Mouse (Mus musculus) neural tube, embryonic 13.5 days (tissue): ENCODE measurements around the gene Ttc41. TPM values are rescaled to one million over a fixed set of nuclear protein-coding genes. Genes with fewer than 3 reads are reported as not detected.

ENCODE experiments used
- ATAC-seq: fragments of 200-750 bp; cut with Nextera tagmentation; 2 replicates; pipeline ENCODE4 v1.8.0; 2017; ENCODE audit warnings: low read depth, mild to moderate bottlenecking, moderate TSS enrichment, moderate library complexity
- H3K27ac ChIP-seq: fragments of 300-500 bp; sonication (generic); replicated peaks from 2 replicates; pipeline ENCODE4 v1.5.1; 2015; ENCODE audit warnings: moderate library complexity, mild to moderate bottlenecking, inconsistent platforms
- H3K27me3 ChIP-seq: fragments of 300-500 bp; sonication (generic); 2 replicates; pipeline ENCODE4 v1.6.1; 2015; ENCODE audit warnings: mild to moderate bottlenecking, inconsistent platforms
- H3K36me3 ChIP-seq: fragments of 300-500 bp; sonication (generic); 2 replicates; pipeline ENCODE4 v1.6.1; 2015; ENCODE audit warnings: mild to moderate bottlenecking, inconsistent platforms
- H3K4me1 ChIP-seq: fragments of 300-500 bp; sonication (generic); replicated peaks from 2 replicates; pipeline ENCODE4 v1.6.1; 2015; ENCODE audit warnings: inconsistent platforms
- H3K4me2 ChIP-seq: fragments of 300-500 bp; sonication (generic); 2 replicates; pipeline ENCODE4 v1.6.1; 2015; ENCODE audit warnings: inconsistent platforms, mild to moderate bottlenecking, moderate library complexity
- H3K4me3 ChIP-seq: fragments of 300-500 bp; sonication (generic); 2 replicates; pipeline ENCODE4 v1.5.1; 2015; ENCODE audit warnings: mild to moderate bottlenecking, inconsistent platforms
- H3K9ac ChIP-seq: fragments of 300-500 bp; sonication (generic); 2 replicates; pipeline ENCODE4 v1.6.1; 2015; ENCODE audit warnings: moderate library complexity, mild to moderate bottlenecking, inconsistent platforms
- H3K9me3 ChIP-seq: fragments of 300-500 bp; sonication (generic); 2 replicates; pipeline ENCODE4 v1.6.1; 2016; ENCODE audit warnings: inconsistent platforms
- WGBS: fragments of 180-500 bp; shearing (Covaris S2); methylation state at CpG from one replicate; pipeline ENCODE4 v1.1.7; 2015; 5-methylcytosine and 5-hydroxymethylcytosine counted together
- microRNA-seq: library from miRNA; unstranded; fragments of <30 nt; microRNA quantifications from one replicate; pipeline ENCODE4, GENCODE M21; 2016
- polyA plus RNA-seq: library from polyadenylated mRNA; unstranded; fragments of >200 nt; fragmentation: Nextera tagmentation; extraction: Ambion mirVana; gene quantifications from 2 replicates; pipeline ENCODE4 v1.2.1, GENCODE M21; 2015

The Ttc41 gene
- polyA plus RNA-seq, 1 experiment from 2014 or later, result 2.4 TPM

- no peak for ATAC-seq
- no peak overlapping the region for H3K4me2 ChIP-seq
- no peak overlapping the region for H3K9ac ChIP-seq
These were observed 108.9 kb downstream of the Ttc41 start for GRCm38 (mm10) chr10:86814292-86815131.

GRCm38 (mm10) chr10:86815133-86815532 is 109.5 kb downstream of the Ttc41 start:
- WGBS, result 86% methylated on average over 7 of the region's 7 CpGs
- H3K27ac ChIP-seq, result no peak overlapping the region
- no peak overlapping the region for H3K4me2 ChIP-seq
- H3K4me1 ChIP-seq, result peaks cover 10% of the 10 kb centered on the region
- H3K4me3 ChIP-seq, result no peak overlapping the region
- no peaks in the 10 kb centered on the region for H3K36me3 ChIP-seq
- no peak for ATAC-seq
- H3K9ac ChIP-seq, result no peak overlapping the region
- H3K27me3 ChIP-seq, result no peaks in the 10 kb centered on the region
- H3K9me3 ChIP-seq, result no peaks in the 10 kb centered on the region

More at GRCm38 (mm10) chr10:86814292-86815131, 108.9 kb downstream of the Ttc41 start:
- no peak overlapping the region for H3K27ac ChIP-seq
- H3K36me3 ChIP-seq, result no peaks in the 10 kb centered on the region
- no peak overlapping the region for H3K4me3 ChIP-seq
- H3K9me3 ChIP-seq, result no peaks in the 10 kb centered on the region
- no peaks in the 10 kb centered on the region for H3K27me3 ChIP-seq
- peaks cover 4% of the 10 kb centered on the region for H3K4me1 ChIP-seq
- 81% methylated on average over 19 of the region's 19 CpGs for WGBS

DNA sequence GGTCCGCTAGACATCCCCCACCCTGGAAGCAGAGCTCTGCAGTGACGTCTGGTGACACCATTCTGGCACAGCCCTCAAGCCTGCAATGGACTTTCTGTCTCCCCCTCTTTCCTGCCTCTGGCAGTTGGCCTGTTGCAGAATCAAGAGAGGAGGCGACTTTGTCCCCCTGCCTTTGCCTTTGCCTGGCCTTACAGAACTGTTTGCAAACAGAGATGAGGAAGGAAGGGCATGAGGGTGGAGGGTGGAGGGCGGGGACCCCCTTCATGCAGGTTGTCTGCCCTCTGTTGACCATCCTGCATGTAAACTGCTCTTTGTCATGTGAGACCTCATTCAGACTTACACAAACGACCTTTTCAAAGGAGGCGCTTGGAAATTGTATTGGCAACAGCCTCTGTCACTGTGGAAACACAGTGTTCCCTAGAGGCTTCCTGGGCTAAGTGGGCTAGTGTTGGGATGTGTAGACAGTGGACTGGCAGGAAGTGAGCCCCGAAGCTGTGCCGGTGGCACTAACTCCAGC is 114.1 kb downstream of the Ttc41 start:
- Histone ChIP-seq H3K27ac (peak overlapping the region; percentile 65; the same call in 1 of the 2 replicates), H3K4me3 (no peak overlapping the region), H3K27me3 (no peaks in the 10 kb centered on the region), H3K4me1 (peaks cover 15% of the 10 kb centered on the region), H3K9me3 (no peaks in the 10 kb centered on the region), H3K36me3 (peaks cover 21% of the 10 kb centered on the region), H3K4me2 (peak overlapping the region; percentile 14), H3K9ac (peak overlapping the region; percentile 32)
- 19% methylated on average over 8 of the region's 8 CpGs for WGBS
- peak; percentile 87 for ATAC-seq

- no peaks in the 10 kb centered on the region for H3K27me3 ChIP-seq
- H3K9me3 ChIP-seq, result no peaks in the 10 kb centered on the region
- peaks cover 15% of the 10 kb centered on the region for H3K4me1 ChIP-seq
- no peak overlapping the region for H3K4me3 ChIP-seq
- H3K9ac ChIP-seq, result no peak overlapping the region
- no peak overlapping the region for H3K27ac ChIP-seq
- H3K36me3 ChIP-seq, result peaks cover 28% of the 10 kb centered on the region
- no peak overlapping the region for H3K4me2 ChIP-seq
- 94% methylated on average over 7 of the region's 7 CpGs for WGBS
- no peak for ATAC-seq
These were observed 115.4 kb downstream of the Ttc41 start for GRCm38 (mm10) chr10:86821014-86821413.

DNA sequence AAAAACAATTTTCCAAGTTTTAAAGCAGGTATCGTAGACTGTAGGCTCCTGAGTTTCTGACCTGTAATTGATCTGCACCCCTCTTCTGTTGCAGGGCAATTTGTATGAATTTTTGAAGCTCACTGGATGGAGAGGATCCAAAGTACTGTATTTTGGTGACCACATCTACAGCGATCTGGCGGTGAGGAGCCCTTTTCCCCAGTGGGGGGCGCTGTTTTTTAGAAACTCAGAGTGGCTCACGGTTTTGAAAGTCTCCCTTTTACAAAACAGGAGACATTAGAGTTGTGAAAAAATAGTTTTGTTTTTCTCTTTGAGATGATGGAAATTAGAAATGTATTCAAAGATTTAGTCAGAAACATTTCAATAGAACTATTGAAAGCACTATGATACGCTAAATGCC is 118.5 kb downstream of the Ttc41 start:
- Histone ChIP-seq H3K4me3 (no peak overlapping the region), H3K9me3 (no peaks in the 10 kb centered on the region), H3K36me3 (peaks cover 36% of the 10 kb centered on the region), H3K4me2 (no peak overlapping the region), H3K27ac (no peak overlapping the region), H3K4me1 (peaks cover 15% of the 10 kb centered on the region), H3K27me3 (no peaks in the 10 kb centered on the region), H3K9ac (no peak overlapping the region)
- WGBS, result 82% methylated on average over 6 of the region's 6 CpGs
- no peak for ATAC-seq

DNA sequence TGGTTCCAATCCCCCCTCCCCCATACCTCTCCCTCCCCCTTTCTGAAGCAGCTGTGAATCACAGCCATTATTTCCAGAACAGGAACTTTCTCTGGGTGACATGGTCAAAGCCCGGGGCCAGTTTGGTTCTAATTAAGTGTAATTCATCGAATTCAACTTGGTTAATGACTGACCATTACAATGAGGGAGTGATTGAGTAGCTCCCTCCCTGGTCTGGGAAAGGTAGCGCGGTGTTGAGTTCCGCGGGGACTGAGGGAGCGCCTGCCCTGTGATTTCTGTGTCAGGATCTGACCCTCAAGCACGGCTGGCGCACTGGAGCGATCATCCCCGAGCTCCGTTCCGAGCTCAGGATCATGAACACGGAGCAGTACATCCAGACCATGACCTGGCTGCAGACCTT is 119.3 kb downstream of the Ttc41 start:
- Histone ChIP-seq H3K27ac (no peak overlapping the region), H3K27me3 (no peaks in the 10 kb centered on the region), H3K4me2 (no peak overlapping the region), H3K9me3 (no peaks in the 10 kb centered on the region), H3K36me3 (peaks cover 41% of the 10 kb centered on the region), H3K4me1 (peaks cover 8% of the 10 kb centered on the region), H3K9ac (no peak overlapping the region), H3K4me3 (no peak overlapping the region)
- WGBS, result 47% methylated on average over 14 of the region's 14 CpGs
- no peak for ATAC-seq

- WGBS, result 93% methylated on average over 10 of the region's 10 CpGs
- no peak overlapping the region for H3K27ac ChIP-seq
These were observed 120.4 kb downstream of the Ttc41 start for GRCm38 (mm10) chr10:86825871-86826522.

More at GRCm38 (mm10) chr10:86825871-86826522, 120.4 kb downstream of the Ttc41 start:
- H3K9me3 ChIP-seq, result no peaks in the 10 kb centered on the region
- H3K4me3 ChIP-seq, result no peak overlapping the region
- no peak overlapping the region for H3K9ac ChIP-seq
- no peak overlapping the region for H3K4me2 ChIP-seq
- H3K4me1 ChIP-seq, result no peaks in the 10 kb centered on the region
- H3K27me3 ChIP-seq, result no peaks in the 10 kb centered on the region
- no peak for ATAC-seq
- H3K36me3 ChIP-seq, result peaks cover 33% of the 10 kb centered on the region

Small RNA genes lying within 50 kb of the gene (microRNA-seq; reads per million reads assigned to microRNA genes)
- gene Gm25745, result 0.89 reads per million

Other genes starting within 250 kb of the Ttc41 start
- gene Syn3, start 206.9 kb upstream of the Ttc41 start, polyA plus RNA-seq, result 14.7 and 16.5 TPM in 2 replicates
- 363 and 418 TPM in 2 replicates for gene Hsp90b1, start 302 bp upstream of the Ttc41 start, polyA plus RNA-seq
- gene Gm49358, start 58.2 kb downstream of the Ttc41 start, polyA plus RNA-seq, result not detected in 2 replicates
- 7.3 and 7.7 TPM in 2 replicates for gene Nt5dc3, start 73.2 kb downstream of the Ttc41 start, polyA plus RNA-seq